Mouse (Mus musculus) heart, postnatal 0 days (tissue): Measurements from ENCODE around the gene Ptgdr2.

Experiments
- CTCF ChIP-seq: IDR thresholded peaks from 2 replicates; pipeline ENCODE4 v1.5.1; 2016; ENCODE audit warnings: antibody characterized with exemption, control low read depth, low read depth
- EP300 ChIP-seq: IDR thresholded peaks from 2 replicates; pipeline ENCODE4 v1.6.1; 2016; ENCODE audit warnings: antibody characterized with exemption, low read depth

GRCm38 (mm10) chr19:10965721-10966120 lies 28.8 kb downstream of the Ptgdr2 start:
- TF ChIP-seq CTCF (no peak), EP300 (no peak)
